Mouse (Mus musculus) naive thymus-derived CD4-positive, alpha-beta T cell, adult 2 months (primary cell): ENCODE measurements around the gene Fkbp6.

Experiments
- DNase-seq: peaks from one replicate; pipeline ENCODE4 v3.0.0-alpha.2; 2011; ENCODE audit warnings: low read depth

Fkbp6 gene

GRCm38 (mm10) chr5:135274663-135275396 lies 75.0 kb downstream of the Fkbp6 start:
- DNase-seq = no peak

DNA sequence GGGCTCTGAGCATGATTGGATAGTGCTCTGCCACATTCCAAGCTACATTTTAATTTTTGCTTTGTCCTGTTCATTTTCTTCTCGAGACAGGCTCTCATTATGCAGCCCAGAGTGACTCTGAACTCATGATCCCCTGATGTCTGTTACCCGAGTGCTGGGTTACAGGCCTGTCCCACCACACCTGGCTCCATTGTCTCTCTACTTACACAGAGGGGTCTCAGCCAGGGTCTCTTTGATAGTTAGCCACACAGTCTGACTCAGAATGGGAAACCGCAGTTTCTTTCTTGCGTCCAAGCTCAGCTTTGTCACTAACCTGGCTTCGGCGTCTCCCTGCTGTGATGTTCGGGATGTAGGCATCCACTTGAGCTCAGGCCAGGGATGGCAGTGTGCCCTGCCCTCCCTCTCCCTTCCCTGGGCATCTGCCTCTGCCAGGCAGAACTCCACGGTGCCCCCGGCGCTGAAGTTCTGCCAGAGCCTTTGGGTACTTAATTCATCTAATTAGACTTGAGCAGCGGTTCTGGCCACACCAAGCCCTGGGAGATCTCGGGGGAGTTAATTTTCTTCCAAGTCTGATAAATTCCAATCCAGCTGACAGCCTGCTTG lies 78.2 kb downstream of the Fkbp6 start:
- no peak for DNase-seq

DNA sequence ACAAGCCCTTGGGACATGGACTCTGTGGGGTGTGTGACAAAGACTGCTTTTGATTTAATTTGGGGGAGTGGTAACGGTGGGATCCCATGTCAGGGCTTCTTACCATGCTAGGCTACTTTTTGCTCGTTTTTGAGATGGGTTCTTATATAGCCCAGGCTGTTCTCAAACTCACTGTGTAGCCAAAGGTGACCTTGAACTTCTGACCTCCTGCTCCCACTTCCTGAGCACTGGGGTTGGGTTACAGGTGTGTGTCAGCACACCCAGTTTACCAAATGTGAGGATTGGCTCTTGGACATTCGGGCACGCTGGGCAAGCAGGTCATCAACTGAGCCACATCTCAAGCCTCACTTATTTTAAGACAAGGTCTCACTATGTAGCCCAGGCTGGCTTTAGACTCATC lies 79.5 kb downstream of the Fkbp6 start:
- no peak for DNase-seq

GRCm38 (mm10) chr5:135269451-135269850 lies 80.4 kb downstream of the Fkbp6 start:
- no peak for DNase-seq

GRCm38 (mm10) chr5:135264548-135264947 lies 85.3 kb downstream of the Fkbp6 start:
- peak; percentile 36 for DNase-seq

GRCm38 (mm10) chr5:135263866-135264503 lies 85.9 kb downstream of the Fkbp6 start:
- DNase-seq = peak; percentile 16

- DNase-seq = no peak
Observed at GRCm38 (mm10) chr5:135258280-135259150, 91.3 kb downstream of the Fkbp6 start.

DNA sequence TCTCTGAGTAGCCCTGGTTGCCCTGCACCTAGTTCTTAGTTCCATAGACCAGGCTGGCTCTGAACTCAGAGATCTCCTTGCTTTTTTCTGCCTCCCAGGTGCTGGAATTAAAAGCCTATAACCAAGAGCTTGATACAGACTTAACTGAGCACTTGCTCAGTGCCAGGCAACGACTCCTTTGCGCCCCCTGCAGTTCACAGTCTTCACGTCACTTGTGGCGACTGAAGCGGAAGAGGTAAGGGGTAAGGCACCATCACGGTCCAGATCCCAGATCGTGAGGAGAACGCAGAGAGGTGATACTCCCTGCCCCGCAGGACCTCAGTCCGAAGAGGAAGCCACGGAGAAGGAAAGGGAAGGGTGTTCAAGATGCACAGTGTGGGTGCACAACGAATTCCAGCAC lies 92.3 kb downstream of the Fkbp6 start:
- DNase-seq = no peak

GRCm38 (mm10) chr5:135256166-135256565 lies 93.7 kb downstream of the Fkbp6 start:
- DNase-seq = no peak

GRCm38 (mm10) chr5:135253741-135254401 lies 96.0 kb downstream of the Fkbp6 start:
- DNase-seq = no peak

DNA sequence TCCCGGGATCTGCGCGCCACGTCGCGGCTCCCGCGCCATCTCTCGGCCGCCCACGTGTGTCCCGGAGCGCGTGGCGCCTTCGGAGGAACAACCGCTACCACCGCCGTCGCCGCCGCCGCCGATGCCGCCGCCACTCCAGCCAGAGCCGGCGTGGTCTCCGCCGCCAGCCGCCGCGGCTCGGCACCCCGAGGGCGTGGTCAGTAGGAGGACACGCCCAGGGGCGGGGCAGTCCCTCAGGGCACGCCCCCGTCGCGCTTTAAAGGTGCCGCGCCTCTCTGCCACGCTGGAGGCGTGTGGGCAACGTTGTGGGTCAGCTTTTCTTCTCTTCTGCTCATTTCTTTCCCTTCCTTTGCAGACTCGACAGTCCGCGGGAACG lies 98.8 kb downstream of the Fkbp6 start, which contains the start of gene Fzd9:
Gene Fzd9, minus strand, starts transcription at position 152 of the 376 bp plus-strand sequence.
- peak; percentile 65 for DNase-seq

DNA sequence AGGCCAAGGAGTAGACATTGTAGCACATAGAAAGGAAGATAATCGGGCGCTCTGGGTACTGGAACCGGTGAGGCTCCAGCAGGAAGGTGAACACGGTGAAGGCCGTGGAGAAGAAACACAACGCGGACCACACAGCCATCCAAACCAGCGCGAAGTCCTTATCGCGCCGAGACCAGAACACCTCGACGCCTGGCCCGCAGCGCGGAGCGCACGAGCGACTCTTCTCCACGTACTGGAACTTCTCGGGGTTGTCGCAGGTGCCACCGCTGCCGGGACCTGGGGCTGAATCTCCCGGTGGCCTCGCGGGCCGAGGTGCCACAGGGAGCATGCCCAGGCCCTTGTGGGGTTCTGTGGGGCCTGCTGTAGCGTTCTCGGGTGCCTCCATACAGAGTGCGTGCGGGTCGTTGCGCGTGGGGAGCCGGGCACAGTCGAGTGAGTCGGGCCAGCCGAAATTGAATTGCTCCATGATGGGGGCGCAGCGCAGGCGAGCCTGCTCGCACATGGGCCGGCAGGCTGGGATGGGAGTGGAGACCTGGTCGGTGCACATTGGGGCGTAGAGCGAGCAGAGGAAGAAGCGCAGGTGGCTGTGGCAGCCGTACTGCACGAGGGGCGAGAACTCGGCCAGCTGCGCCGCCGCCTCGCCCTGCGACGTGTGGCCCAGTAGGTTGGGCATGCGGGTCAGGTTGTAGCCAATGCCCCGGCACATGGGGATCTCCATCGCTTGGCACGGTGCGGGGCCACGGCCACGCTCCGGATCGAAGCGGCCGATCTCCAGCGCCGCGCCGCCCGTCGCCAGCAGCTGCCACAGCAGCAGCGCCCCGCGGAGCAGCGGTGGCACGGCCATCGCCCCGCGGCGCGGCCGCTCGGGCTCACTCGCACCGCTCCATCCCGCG lies 99.4 kb downstream of the Fkbp6 start:
- no peak for DNase-seq

- no peak for DNase-seq
Observed at GRCm38 (mm10) chr5:135248956-135249676, 100.7 kb downstream of the Fkbp6 start.

GRCm38 (mm10) chr5:135247337-135247736 lies 102.5 kb downstream of the Fkbp6 start:
- no peak for DNase-seq

DNA sequence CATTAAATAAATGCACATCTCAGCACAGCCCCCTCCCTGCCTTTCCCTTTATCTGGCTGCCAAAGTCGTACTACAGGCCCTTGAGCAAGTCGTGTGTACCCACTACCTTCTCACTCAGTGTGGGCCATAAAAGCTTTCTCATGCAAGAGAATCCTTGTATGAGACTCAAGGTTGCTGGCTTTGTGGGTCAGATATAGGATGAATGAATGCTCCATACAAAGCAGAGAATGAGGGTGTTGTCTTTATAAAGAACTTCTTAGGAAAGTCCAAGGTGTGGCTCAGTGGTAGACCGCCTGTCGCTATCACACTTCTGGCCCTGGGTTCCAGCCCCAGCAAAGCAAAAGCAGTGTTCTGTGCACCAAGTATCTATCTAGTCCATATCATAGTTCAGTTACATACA lies 103.3 kb downstream of the Fkbp6 start:
- no peak for DNase-seq

GRCm38 (mm10) chr5:135243166-135243565 lies 106.7 kb downstream of the Fkbp6 start:
- no peak for DNase-seq

GRCm38 (mm10) chr5:135242608-135243007 lies 107.2 kb downstream of the Fkbp6 start:
- DNase-seq = no peak

DNA sequence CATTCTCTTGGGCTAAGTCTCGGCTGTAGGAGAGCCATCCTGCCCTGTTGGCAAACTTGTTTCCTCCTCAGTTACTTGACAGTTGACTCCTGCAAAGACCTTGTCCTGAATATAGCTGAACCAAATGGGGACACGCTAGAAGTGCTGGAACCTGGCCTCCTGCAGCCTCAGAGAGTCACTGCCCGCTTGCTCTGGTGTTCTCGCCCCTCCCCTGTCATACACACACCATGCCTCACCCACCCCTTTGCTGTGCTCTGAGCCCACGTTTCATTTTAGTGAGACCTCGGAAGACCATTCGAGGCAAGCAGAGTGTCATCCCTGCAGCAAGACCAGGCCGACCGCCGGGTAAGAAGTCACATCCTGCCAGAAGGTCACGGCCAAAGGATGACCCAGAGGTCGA lies 107.7 kb downstream of the Fkbp6 start:
- DNase-seq = no peak
